Mouse (Mus musculus) ES-E14 (cell line): ENCODE measurements around the gene Nipa2.

ENCODE experiments used
- HCFC1 ChIP-seq: IDR thresholded peaks from 2 replicates; pipeline ENCODE4 v1.6.1; 2012; ENCODE audit warnings: low read length, inconsistent platforms, borderline replicate concordance; ENCODE audit not compliant: insufficient read depth
- MAFK ChIP-seq: IDR thresholded peaks from 2 replicates; pipeline ENCODE4 v1.6.1; 2014; ENCODE audit warnings: mild to moderate bottlenecking, low read depth, low read length, inconsistent platforms; ENCODE audit not compliant: insufficient read depth
- ZC3H11A ChIP-seq: IDR thresholded peaks from 2 replicates; pipeline ENCODE4 v1.6.1; 2012; ENCODE audit warnings: low read depth, mild to moderate bottlenecking, inconsistent platforms, low read length, borderline replicate concordance
- ZNF384 ChIP-seq: IDR thresholded peaks from 2 replicates; pipeline ENCODE4 v1.6.1; 2012; ENCODE audit warnings: low read depth, low read length, inconsistent platforms

- TF ChIP-seq ZC3H11A (no peak), MAFK (no peak), ZNF384 (no peak), HCFC1 (no peak)
Measured at GRCm38 (mm10) chr7:55984754-55985153, 22.5 kb upstream of the Nipa2 start.
